Mouse (Mus musculus): ENCODE results near the gene Fam217a.
"Not testable (repeated sequence)": the region's sequence is repeated elsewhere in the genome, so short reads cannot be mapped to it uniquely, and the experiment has no call there.

GRCm38 (mm10) chr13:34951437-34951836, 27.3 kb upstream of the Fam217a start:
- not testable (repeated sequence) for TF ChIP-seq CTCF, EP300 (IDR thresholded peaks at IDR 0.05; ENCODE audit: low read depth)
